Mouse (Mus musculus) frontal cortex, postnatal 14 days (tissue): ENCODE results near the gene Ass1.

Source experiments
- DNase-seq, 2 experiments: peaks; one replicate each; pipeline ENCODE4 v3.0.0; 2022; ENCODE audit warnings: low spot score in 2 of 2

The Ass1 gene

GRCm38 (mm10) chr2:31489166-31489565 lies 19.2 kb downstream of the Ass1 start:
- no peak for DNase-seq

- no peak for DNase-seq
Measured at GRCm38 (mm10) chr2:31490556-31490955, 20.5 kb downstream of the Ass1 start.

GRCm38 (mm10) chr2:31492308-31492707 lies 22.3 kb downstream of the Ass1 start:
- DNase-seq: no peak

GRCm38 (mm10) chr2:31493243-31493642 lies 23.2 kb downstream of the Ass1 start:
- DNase-seq: no peak

GRCm38 (mm10) chr2:31494315-31494714 lies 24.3 kb downstream of the Ass1 start:
- no peak for DNase-seq

- no peak for DNase-seq
Measured at GRCm38 (mm10) chr2:31495046-31495476, 25.1 kb downstream of the Ass1 start.

DNA sequence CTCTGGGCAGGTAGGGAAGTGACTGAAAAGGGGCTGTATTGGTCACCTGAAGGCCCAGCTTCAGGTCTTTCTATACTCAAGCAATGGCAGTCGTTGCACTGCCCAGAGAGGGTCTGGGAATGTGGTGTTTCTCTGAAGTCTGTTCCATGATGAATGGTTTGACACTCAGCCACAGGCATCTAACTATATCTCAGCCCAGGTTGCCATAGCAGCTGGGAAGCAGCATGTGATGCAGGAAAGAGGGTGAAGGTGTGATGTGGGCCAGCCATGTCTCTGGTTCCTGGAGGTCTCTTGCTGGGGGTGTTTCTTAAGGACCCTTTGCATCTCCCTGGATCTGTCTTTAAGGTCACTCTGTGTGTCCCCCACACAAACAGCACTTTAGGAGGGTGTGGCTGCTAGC lies 26.1 kb downstream of the Ass1 start:
- no peak for DNase-seq

DNA sequence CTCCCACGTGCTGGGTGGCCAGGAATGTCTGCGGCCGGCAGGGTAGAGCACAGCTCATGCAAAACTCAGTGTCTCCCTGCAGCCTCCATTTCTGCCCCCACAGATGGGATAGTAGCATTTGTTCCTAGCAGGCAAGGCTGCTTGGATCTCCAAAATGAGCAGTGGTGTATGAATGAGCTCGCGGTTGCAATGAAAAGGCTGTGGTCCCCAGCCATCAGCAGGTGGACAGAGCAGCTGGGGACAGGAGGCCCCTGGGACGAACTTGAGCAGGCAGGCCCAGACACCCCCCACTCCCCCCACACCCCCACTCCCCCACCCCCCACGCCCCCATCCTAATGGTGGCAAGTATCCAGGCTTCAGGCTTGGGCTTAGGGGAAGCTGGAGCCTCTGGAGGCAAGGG lies 27.1 kb downstream of the Ass1 start:
- DNase-seq: no peak

GRCm38 (mm10) chr2:31497635-31498034 lies 27.6 kb downstream of the Ass1 start:
- no peak for DNase-seq

DNA sequence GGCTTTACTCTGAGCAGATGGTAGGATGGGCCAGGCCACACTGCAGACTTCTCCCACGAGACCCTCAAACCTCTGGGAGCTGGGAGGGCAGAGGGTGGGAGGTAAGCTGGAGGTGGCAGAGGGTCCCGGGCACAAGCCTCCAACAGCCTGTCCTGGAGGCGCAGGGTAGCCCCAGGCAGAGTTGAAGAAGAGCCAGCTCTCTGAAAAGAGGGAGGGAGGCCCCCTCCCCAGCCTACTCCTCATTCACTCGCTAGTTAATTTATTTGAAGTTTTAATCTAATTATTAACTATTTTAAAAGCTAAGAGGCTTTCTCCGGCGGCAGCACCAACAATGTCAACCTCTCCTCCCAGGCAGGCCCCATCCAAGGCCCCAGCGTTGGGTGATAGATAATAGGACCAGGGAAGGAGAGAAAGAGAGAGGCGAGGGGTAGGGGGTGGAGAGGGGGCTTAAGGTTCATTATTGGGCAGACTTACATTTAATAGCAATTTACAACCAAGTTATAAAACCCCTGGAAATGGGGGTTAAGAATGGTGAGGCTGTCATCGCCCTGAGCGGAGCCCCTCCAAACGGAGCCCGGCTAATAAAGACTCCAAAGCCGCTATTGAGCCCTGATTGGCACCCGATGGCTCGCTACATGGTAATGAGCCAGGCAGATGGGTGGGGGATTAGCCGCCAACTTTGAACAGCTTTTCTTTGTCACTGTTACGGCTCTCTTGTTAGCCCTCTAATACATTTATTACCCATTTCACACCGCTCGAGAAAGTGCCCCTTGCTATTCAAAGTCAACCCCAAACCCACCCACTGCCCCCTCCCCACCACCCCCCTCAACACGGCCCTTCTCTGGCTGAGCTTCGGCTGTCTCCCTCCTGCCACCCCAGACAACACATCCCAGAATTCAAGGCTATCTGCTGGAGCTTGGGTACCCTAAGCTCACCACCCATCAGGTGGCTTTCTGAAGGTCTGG lies 29.6 kb downstream of the Ass1 start:
- DNase-seq: no peak

GRCm38 (mm10) chr2:31500292-31501204 lies 30.5 kb downstream of the Ass1 start:
- no peak for DNase-seq

DNA sequence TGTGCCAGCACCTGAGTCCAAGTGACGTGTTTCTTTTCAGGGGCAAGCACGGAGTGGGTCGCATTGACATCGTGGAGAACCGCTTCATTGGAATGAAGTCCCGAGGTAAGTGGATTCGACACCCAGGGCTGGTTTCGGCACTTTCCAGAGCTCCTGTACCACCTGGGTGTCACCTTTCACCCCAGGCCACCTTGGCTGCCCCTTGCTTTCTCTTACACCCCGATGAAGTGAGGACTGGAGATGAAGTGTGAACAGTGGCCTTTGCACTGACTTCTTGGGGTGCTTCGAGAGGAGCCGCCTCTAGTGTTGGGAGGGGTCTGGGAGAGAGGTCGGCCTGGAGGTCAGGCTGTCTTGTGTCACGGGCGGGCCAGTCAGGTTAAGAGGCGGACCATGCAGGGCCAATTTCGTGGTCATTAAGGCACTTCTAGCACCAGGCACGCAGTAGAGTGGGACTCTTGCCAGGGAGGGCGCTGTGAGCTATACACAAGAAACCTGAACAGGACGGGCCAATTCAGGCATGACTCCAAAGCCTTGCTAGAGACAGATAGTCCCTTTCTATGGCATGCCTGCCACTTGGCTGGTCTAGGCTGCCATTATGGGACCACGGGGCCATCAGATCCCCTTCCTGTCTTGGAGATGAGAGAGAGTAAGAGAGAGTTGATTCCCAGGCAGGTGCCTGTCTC lies 31.6 kb downstream of the Ass1 start:
- DNase-seq: no peak

DNA sequence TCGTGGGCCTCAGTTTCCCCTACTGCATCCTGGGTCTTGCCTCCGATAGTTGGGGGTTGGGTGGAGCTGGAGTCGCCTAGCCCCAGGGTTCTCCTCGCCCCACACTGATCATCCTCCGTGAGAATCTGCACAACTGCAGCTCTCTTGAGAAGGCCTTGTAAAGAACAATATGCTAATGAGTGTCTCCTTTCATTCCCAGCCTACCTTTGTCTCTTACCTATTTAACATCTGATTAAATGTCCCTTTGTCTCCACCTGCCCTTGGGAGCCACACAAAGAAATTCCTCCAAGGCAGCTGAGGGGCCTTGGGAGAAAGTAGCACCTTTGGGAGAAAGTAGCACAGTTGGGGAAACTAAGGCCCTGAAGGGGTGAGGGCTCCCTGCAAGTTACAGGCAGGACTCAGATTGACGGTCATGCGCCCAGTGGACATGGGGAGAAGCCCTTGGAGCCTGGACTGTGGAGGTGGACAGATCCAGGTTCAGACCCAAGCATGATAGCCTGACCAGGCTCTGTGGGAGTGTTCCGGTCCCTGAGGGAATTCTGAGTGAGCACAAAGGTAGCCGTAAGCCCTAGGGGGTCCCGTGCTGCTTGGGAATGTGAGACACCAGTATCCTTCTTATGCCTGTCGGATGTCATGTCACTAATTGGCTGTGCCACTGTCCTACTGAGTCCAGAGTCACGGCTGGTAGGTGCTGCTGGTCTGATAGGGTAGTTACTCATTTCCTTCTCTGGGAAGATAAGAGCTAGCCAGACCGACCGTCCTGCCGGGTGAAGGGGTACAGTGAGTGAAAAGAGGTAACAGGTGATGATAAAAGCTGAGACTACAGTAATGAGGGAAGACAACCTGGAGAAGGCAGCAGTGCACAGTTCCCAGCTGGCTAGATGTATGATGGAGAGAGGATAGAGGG lies 32.9 kb downstream of the Ass1 start:
- DNase-seq: no peak

- no peak for DNase-seq
Measured at GRCm38 (mm10) chr2:31505472-31505871, 35.5 kb downstream of the Ass1 start.

DNA sequence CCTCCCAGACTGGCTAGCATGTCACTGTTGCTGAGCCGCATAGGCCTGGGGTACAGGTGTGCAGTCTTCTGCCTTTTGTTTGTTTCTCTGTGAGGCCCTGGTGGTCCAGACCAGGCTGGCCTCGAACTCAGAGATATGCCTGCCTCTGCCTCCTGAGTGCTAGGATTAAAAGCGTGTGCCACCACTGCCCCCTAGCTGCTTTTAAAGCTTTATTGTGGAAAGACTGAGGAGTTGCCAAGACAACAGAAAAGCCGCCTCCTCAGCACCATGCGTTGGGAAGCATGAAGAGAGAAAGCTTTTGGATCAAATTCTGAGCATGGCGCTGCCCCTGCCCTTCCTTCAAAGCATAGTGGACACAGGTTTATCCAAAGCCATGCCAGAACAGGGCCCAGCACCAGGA lies 38.8 kb downstream of the Ass1 start:
- DNase-seq: no peak

DNA sequence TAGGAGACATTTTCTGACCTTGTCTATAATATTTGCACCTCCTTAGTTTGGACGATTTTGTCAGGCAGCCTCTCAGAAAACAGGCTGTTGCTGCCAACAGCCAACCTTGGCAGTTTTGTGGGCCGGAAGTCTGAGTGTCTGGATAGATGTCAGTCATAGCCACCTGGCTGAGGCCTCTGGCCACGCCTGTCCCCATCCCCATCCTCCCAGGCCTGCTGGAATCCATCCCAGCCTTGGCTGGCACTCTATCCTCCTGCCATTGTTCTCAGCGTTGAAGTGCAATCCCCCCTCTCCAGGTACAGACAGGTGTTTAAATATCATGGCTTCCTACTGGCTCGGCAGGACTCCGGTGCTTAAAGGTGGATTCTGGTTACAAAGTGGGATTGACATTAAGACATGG lies 41.3 kb downstream of the Ass1 start:
- no peak for DNase-seq

DNA sequence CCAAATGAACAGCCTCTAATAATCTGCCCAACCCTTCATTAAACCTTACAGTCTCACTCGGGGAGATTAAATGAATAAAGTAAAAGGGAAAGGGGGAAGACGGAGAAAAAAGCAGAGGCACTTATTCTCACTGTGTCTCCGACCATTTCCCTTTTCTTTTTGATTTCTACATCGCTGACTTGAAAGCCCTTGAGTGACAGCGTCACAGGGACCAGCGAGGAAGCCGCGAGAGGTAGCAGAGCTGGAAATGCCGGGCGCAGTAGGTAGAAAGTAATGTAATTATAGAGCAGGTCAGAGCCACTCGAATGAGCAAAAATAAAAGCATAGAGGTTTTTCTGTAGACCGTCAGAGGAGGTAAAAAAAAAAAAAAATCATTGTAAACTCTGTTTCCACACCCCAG lies 46.5 kb downstream of the Ass1 start:
- DNase-seq: no peak

DNA sequence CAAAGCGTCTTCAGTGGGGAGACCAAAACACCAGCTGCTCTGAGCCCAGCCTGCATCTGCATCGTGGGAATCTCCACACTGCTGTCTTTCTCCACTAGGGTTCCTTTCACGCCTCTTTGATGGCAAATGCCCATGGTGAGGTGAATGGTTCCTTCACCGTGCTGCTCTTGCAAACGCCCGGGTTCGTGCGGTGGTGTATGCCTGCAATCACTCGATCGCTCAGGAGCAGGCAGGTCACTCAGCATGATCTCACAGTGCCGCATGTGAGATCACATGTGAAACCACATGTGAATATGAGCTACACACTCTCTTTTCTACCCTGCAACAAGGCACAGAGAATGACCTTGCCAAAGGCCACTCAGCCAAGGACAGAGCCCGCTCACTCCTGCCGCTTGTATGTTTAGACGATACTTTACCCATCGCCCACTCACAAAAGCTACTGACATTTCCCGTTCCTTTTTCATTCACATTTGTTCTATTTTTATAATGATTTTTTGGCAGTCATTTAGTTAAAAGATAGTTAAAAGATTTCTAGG lies 51.9 kb downstream of the Ass1 start:
- DNase-seq: no peak

- DNase-seq: no peak
Measured at GRCm38 (mm10) chr2:31524641-31525040, 54.6 kb downstream of the Ass1 start.

DNA sequence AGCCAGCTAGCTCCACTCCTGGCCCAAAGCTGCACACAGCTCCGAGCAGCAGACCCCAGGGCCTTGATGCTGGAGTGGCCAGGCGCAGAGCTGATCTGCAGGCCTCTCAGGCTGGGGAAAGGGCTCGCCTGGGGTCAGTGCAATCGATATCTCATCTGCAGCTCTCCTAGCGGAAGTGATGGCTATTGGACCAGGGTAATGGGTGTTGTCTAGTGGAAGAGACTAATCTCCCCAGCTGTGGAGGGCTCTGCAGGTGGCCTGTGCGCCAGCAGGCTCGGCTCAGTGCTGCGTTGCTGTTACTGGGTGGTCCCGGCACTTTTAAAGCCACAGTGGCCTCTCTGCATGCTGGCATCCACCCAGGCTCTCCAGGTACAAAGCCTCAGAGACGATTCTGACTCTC lies 55.8 kb downstream of the Ass1 start:
- no peak for DNase-seq

- no peak for DNase-seq
Measured at GRCm38 (mm10) chr2:31530201-31530600, 60.2 kb downstream of the Ass1 start.
